Mouse (Mus musculus): ENCODE data around the gene Nup88.

Gene Nup88

DNA sequence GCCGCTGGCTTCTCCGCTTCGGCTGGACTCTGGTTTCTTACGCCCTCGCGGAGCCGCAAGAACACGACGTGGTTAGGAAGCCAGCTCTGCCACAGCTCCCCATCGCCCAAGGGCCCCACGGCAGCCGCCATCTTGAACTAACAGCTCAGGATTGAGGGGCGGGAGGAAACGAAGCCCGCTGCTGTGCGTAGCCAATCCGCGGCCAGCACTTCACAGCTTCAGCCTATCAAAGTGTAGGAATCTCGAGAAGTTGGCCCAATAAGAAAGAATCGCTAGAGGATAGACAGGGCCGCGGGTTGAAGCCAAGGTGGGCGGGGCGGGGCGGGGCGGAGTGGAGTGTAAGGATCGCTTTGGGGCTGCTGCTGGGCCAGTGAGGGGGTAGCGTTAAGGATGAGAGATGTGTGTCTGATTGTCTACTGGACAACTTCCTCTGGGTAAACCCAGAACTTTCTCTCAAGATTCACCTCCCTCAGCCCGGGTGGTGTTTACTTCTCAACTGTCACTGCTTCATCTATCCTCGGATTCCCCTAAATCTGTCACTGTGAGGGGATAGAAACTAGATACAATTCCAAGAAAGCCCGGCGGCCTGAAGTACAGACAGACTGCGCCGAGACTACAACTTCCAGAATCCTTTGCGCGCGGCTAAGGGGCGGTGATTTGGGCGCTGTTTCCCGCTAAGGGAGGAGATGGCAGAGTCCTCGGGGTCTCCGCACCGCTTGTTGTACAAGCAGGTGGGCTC, at the start of gene Nup88, which contains the start of gene Rpain:
Nup88 (minus strand) TSS at position 153 of the 739 bp plus-strand sequence.
Rpain (plus strand) TSS at position 393 of the 739 bp plus-strand sequence.
- peak; percentile 97 for DNase-seq (ENCODE audit: low spot score)

DNA sequence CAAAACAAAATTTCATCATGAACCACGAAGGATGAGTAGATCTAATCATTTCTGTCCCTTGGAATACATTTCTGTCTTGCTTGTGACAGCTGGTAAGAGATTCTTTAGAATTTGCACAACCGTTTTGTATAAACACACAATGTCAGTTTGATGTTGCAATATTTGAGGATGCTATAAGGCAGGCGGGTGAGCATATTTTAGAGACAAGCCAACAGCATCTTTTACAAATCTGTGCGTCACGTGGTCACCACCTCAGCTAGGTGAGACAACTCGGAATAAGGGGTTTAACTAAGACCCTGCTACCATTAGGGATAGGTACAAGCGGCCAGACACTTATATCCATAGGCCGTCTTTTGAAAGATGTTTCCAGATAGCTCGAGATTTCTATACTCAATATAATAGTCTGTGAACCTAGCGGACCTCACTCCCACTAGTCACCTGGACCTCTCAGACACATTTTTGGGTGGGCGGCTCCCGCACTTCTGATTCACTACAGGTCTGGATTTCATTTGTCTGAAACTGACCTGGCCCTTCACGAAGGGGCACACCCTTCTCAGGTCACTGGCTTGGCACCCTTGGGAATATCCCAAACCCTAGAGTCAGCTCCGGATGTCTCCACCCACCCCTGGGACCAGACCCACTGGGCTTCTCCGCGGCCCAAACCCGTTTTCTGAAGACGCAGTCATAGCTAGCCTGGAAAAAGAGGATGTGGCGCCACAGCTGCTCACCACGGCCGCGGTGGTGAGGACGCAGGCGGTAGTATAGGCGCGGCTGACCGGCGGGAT, 48.8 kb upstream of the Nup88 start:
- DNase-seq (ENCODE audit: low spot score): no peak

DNA sequence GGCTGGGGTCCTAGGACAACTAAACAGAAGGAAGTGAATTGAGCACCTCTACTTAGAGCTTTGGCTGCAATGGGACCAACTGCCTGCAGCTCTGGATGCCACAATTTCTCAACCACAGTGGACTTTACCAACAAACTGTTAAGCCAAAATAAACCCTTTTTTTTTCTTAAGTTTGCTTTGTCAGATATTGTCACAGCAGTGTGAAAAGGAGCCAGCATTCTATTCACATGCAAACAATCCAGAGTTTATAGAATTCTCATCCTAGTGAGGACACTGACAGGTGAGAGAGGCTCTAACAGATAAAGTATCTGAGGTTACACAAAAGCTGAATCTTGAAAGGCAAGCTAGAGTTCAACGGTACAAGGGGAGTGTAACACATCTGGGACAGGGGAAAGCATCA, 47.3 kb upstream of the Nup88 start:
- DNase-seq (ENCODE audit: low spot score): no peak

DNA sequence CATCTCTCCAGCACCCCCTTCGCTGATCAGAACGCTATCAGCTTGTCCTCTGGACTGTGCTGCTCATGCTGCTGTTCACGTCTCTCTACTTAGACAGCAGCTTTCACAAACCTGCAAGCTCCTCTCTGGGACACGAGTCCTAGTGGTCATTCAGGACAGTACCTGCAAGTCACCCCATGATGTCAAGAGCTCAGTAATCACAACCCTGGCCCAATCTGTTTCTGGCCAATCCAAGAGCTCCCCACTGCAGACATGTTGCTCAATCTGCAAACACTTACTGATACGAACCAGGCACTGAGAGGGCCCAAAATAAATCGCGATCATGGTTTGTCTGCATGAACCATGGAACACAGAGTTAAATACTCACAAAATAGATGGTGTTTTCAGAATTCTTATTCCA, 43.0 kb upstream of the Nup88 start:
- DNase-seq (ENCODE audit: low spot score): no peak

DNA sequence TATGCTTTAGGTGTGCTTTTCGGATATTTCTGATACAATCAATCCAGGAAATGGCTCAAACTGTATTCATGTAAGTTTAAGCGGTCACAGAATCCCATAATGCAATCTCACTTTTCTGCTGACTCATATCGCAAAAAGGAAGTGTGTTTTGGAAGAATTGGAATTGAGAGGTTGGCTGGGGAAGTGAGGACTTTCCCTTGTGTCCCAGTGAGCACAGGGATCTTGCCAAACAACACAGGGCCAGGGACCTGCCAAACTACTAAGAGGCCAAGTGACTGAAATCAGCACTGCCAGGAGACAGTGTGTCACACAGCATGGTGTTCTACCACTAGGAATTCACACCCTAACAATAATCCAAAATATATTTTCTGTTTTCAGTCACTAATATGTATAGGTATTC, 38.5 kb upstream of the Nup88 start:
- DNase-seq (ENCODE audit: low spot score): no peak

DNA sequence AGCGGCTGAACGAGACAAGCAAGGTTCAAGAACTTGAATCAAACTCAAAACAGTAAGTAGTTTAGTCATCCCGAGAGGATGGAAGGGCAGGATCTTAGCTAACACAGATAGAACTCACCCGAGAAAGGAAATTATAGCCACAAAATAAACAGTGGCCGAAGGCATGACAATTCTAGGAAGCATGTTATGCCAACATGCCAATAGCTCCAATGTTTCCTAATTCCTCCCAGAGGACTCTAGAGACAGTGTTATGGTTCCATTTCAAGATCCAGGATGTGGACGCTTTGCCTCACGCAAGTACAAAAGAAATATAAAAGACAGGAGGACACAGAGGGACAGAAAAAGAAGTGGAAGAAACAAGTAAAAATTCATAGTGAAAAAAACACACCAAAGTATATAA, 38.1 kb upstream of the Nup88 start:
- no peak for DNase-seq (ENCODE audit: low spot score)

DNA sequence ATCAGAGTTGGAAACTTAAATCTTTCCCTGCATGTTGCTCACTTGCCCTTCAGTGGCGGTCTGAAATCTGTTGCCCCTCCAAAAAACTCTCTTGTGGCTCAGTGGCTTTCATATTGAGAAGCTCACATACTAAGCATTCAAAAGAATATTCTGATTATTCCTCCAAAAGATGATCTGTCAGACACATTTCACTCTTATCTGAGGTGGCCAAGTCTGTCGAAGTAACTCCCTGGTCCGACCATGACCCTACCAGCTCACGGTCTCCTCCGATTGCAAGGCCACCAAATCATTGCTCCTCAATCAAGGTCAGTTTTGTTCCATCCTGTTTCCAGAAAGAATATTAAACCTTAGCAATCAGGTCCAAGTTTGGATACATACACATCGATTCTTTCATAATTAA, 37.3 kb upstream of the Nup88 start:
- DNase-seq (ENCODE audit: low spot score): no peak

DNA sequence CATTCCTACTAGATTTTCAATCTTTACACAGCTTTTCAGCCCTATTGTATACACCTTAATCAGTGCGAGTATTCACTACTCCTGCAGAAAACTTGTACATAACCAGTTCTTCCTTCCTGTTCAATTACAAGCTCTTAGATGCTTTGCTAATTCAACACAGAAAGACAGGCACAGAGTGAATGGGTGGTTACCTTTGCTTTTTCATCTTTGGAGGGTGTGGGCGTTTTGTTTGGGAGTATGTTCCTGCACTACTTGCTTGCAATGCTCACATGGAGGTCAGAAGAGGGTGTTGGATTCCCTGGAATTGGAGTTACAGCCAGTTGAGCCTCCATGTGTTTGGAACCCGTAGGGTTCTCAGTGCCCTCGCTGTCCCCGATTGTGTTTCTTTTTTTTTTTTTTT, 35.3 kb upstream of the Nup88 start:
- no peak for DNase-seq (ENCODE audit: low spot score)

DNA sequence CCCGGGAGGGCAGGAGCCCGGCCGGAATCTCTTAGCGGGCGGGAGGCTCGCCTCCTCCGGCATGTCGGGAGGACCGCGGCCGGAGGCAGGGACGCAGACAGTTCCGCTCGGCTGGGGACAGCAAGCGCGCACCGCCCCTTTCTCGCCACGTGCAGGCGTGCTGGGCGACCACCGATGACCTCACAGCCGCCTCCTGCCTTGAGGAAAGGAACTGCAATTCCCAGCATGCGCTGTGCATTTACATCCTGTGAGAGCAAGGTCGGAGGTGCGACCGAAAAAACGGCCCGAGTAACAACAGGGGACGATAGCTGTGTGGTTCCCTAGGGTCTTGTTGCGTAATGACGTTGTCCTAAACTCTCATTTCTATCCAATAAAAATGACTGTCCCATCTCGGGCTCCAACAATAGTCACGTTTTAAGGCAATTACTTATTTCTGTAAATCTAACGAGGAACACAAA, 34.6 kb upstream of the Nup88 start, which contains the start of gene Dhx33:
Dhx33 (minus strand) TSS at position 122 of the 458 bp plus-strand sequence.
- peak; percentile 100 for DNase-seq (ENCODE audit: low spot score)

DNA sequence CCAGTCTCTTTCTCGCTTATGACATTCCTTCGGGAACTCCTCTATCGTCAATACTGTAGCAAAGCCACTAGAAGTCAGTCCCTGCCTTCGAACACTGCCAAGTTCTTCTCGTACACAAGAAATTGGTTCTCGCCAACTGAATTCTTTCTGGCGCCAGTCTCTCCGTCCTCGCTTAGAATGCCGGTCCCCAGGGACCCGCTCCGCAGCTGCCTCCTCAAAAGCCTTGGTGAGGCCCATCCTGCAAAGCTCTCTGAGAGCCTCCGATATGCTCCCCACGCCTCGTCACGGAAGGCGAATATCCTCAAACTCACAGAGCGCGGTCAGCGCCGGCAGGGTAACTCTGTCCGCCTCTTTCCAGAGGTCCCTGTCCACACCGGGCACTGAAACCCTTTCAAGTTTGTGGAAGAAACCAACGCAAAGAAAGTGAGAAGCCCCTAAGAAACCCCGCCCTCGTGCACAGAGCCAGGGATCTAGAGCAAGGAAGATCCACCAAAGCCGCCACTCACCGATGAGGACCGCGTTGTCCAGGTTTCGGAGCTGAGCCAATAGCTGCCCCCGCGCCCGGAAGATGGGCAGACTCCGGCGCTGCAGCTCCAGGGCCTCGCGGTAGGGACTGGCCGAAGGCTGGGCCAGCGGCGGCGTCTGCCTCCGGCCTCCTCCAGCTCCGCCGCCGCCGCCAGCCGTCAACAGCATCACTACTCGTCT, 34.0 kb upstream of the Nup88 start:
- DNase-seq (ENCODE audit: low spot score): peak; percentile 65

DNA sequence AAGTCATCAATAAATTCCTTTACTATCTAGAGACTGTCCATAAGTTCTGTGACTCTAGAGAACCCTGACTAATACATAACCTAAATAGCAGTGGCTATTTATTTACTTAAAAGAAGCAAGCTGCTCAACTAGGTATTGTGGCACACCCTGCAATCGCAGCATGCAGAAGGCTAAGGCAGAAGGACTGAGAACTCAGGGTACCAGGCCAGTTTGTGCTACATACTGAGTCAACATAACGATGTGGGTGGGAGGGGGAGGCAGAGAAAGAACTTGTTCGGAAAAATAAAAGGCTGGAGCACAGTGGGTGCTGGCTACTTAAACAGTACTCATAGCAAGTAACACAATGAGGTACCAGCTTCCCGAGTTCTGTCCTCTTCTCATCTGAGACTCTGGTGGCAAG, 31.4 kb upstream of the Nup88 start:
- no peak for DNase-seq (ENCODE audit: low spot score)

DNA sequence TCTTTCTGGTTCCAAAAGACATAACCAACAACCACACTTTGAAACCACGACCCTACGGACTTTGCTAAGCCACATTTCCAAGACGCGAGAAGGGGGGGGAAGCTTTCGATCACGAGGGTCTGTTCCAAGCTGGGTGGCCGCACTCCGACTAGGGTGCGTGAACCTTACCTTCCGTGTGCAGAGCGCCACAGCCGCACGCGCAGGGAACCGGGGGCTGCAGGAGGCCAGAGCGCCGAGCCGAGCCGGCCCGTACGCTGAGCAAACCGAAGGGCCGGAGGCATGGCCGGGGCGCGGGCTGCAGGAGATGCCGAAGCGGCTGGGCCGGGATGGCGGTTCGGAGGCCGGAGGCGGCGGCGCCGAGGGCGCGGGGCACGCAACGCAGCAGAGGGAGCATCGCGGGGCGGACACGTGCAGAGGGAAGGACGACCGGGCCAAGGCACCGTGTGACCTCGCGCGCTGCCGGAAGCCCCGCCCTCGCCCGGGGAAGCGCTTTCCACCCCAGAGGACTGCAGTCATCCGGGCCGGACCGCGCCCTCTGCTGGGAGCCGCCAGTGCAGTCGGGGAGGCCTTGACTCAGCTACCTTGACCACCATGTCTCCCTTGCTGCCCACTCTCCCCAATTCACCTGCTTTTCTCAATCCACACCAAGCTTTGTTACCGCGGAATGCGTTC, 12.9 kb upstream of the Nup88 start, which contains the start of gene C1qbp:
C1qbp (minus strand) TSS at position 470 of the 672 bp plus-strand sequence.
- DNase-seq (ENCODE audit: low spot score): peak; percentile 94

DNA sequence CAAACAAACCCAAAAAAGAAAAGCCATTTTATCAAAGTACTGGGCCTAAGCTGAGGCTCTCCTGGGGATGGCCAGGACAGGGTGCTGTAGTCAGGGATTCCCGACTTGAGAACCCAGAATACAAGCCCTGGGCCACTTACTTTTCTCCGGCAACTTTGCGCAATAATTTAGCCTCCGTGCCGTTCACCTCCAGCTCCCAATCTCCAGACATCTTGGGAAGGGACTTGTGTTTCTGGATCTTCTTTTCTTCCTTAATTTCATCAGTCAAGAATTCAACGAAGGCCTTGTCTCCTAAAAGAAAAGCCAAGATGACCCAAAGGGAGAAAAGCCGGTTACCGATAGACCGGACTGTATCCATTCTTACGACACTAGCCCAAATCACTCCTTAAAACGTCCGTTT, 12.3 kb upstream of the Nup88 start:
- DNase-seq (ENCODE audit: low spot score): no peak

DNA sequence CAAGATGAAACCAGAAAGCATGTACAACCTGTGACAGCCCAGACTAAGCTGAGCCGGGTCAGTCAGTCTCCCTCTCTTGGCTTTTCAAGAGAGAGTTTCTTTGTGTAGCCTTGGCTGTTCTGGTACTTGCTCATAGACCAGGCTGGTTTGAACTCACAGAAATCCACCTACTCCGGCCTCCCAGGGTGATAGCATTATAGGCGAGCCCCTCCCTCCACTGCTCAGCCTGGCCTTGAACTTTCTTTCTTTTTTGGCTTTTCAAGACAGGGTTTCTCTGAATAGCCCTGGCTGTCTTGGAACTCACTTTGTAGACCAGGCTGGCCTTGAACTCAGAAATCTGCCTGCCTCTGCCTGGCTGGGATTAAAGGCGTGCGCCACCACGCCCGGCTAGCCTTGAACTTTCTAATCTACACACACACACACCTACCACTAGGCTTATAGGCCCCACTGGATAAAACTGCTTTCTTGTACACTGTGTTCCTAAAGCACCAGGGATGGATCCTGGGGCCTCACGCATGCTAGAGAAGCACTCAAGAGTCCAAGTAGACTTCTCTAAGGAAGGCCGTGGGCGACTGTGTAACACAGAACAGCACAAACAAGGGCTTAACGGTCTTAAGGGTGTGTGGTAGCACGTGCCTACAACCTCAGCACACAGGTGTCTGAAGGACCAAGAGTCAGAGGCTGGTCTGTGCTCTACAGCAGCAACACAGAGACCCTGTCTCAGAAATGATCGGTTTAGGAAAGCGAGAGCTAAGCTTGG, 11.2 kb upstream of the Nup88 start:
- DNase-seq (ENCODE audit: low spot score): no peak

DNA sequence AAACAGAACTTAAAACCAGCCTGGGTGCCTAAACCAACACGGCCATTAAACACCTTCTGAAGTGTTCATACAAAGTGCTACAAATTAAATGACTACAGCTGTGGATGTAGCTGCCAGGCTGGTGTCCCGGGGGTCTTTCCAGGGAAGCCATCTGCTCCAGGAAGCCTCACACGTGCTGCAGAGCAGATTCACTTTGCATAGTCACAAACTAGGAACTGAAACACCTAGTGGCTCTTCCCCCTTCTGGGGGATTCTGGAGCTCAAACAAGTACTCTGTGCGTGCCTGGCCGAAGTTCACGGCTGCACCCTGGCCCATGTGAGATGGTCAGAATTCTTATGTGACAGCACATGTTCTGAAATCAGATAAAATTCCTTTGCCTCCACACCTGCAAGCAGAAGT, 10.5 kb upstream of the Nup88 start:
- no peak for DNase-seq (ENCODE audit: low spot score)

DNA sequence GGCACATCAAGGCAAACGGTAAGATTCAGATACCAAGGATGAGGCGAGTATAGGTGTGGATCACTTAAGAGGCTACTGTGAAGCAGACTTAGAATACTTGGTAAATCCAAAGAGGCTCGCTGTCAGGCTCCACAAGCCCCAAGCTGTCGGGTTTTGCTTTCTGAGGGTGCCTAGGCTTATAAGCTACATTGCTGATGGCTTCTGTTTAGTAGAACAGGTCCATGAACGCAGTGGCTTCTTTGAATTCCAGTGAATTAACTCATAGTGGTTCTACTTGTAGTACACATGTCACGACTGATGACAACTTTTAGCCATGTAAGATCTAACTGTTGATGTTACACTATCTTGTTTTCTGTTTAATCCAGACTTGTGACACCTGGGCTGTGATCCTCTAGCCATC, 7.5 kb upstream of the Nup88 start:
- no peak for DNase-seq (ENCODE audit: low spot score)

DNA sequence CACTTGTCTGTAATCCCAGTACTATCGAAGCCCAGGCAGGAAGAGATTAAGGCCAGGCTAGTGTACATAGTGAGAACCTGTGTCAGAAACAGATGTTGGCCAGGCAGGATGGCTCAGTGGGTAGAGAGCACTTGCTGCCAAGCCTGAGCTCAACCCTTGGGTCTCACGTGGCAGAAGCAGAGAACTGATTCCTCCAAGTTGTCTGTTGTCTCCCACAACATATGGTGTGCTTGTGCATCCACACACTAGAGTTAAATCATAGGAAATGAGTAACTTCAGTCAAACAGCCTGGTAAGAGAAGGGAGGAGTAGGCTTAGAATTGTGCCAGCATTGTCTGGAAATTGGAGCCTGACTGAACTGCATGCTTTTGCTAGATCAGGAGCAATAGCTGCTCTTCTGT, 5.4 kb upstream of the Nup88 start:
- no peak for DNase-seq (ENCODE audit: low spot score)

DNA sequence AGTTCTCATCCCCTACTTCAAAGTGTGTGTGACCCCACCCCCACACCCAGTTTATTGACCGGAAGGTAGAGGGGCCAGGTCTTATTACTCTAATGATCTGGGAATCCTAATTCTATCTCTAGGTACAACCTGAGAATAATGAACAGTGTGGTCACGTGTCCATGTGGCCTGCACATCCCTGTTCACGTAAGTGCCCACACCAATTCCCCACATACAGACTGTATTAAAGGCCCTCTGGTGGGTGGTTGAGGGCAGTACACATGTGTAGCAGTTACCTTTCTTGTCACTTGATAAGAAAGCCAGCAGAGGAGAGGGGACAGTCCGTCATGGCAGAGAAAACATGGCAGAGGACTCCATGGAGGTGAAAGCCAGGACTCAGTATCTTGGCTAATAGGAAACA, 4.2 kb upstream of the Nup88 start:
- DNase-seq (ENCODE audit: low spot score): peak; percentile 36

DNA sequence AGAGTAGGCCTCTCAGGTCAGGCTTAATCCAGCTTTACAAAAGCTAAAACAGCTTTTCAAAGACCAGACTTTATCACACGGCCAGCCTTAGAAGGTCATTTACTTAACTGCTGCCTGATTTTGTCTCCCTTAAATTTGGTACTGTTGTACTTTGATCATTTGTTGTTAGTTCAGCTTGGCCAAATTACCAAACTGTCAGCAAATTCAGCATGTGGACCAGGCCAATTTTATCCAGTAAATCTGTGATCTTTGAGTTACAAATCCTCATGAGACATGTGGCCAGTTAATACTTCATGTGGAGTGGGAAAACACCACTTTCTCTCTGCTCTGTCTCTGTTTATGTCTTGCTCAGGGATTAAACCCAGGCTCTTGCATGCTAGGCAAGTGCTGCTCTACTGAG, 2.8 kb upstream of the Nup88 start:
- no peak for DNase-seq (ENCODE audit: low spot score)

DNA sequence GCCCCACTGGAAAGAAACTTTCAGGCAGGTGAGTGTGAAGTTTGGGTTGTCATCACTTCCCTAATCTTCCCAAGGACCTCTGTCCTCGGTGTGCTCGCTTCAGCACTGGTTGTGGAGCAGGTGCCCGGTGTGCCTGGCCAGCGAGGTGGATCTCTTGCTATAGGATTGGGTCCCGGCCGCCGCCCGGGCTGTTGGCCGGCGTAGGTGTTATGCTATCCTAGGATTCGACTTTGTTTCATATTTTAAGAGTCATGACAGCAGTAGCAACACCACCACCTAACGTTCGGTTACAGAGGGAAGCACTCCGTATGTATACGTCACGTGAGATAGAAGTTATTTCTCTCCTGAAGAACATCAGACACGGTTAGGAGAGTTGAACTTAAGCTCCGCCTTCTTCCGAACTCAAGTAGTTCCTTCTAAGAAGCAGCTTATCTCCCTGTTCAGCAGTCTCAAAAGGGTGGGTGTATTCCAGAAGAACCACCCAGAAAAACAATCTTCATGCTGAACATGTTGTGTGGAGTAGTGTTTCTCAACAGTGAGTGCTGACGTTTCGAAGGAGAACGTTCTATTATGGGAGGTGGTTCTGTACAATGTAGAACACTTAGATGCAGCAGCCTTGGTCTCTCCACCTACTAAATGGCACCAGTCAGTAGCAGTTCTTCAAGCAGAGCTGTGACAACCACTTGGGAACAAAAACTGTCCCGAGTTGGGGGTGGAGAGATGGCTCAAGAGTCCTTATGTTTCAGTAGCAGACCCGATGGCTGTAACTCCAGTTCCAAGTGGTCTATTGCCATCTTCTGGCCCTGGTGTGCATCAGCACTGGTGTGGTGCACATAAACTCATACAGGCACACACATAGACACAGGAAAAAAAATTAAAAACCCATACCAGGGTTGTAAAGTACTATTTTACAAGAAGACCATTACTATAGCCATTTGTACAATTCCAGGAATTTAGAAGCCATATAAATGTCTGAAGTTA, 1.1 kb upstream of the Nup88 start:
- peak; percentile 33 for DNase-seq (ENCODE audit: low spot score)

Data from embryo, embryonic 10 days (tissue).